Mouse (Mus musculus): ENCODE measurements around the gene Ccdc88a.

DNA sequence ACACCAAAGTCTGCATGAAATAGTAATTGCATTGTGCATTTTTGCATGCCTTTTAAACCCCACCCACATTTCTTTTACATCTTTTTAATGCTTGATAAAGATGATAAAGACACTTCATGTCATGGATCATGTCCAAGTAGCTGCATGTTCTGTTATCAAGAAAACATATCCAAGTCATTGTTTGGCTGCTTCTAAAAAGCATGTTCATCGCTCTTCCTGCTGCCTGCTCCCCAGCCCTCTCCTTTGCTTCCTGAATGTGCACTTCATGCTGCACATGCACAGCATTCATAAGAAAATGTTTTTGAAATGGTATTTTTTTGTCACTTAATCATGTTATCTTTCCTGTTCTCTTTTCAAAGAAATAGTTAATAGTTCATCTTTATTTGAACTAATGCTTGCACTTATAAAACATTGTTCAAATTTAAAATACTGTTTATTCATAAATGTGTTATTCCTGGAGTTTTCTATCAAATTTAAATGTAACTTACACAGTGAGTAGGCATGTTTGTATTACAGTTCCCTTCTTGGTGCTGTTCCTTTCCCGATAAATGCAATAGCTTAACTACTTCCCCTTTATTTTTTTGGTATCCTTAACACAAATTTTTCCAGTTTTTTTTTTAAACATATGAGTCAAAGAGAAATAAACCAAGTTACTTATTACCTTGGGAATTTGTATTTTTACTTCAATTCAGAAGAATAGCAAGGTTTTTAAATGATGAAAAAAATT, 131.6 kb downstream of the Ccdc88a start:
- TF ChIP-seq CTCF (IDR thresholded peaks at IDR 0.05; ENCODE audit: control insufficient read depth, insufficient read depth, low read length) (no peak), POLR2A (IDR thresholded peaks at IDR 0.05; ENCODE audit: borderline replicate concordance, control insufficient read depth, low read depth, low read length) (no peak)

Measured in bone marrow, adult 2 months (tissue).